Mouse (Mus musculus) lung, embryonic 15.5 days (tissue): ENCODE data around the gene Mfsd13b. TPM values are rescaled to one million over a fixed set of nuclear protein-coding genes. Genes with fewer than 3 reads are reported as not detected.
A peak's percentile ranks its signal among the peaks of the same experiment; 100 is the strongest.
"Not testable (repeated sequence)": the region's sequence is repeated elsewhere in the genome, so short reads cannot be mapped to it uniquely, and the experiment has no call there.

Experiments used
- ATAC-seq: fragments of 200-750 bp; cut with Nextera tagmentation; 2 replicates; pipeline ENCODE4 v1.8.0; 2017; ENCODE audit warnings: moderate number of reproducible peaks, borderline replicate concordance; ENCODE audit not compliant: low FRiP score, low TSS enrichment; ENCODE audit errors: extremely low read depth
- H3K27ac ChIP-seq: fragments of 300-500 bp; sonication (generic); 2 replicates; pipeline ENCODE4 v1.5.1; 2015; ENCODE audit warnings: moderate library complexity, mild to moderate bottlenecking, inconsistent platforms
- H3K27me3 ChIP-seq: fragments of 300-500 bp; sonication (generic); 2 replicates; pipeline ENCODE4 v1.6.1; 2015; ENCODE audit warnings: inconsistent platforms
- H3K36me3 ChIP-seq: fragments of 300-500 bp; sonication (generic); 2 replicates; pipeline ENCODE4 v1.6.1; 2015; ENCODE audit warnings: inconsistent platforms
- H3K4me1 ChIP-seq: fragments of 300-500 bp; sonication (generic); 2 replicates; pipeline ENCODE4 v1.6.1; 2015; ENCODE audit warnings: inconsistent platforms
- H3K4me2 ChIP-seq: fragments of 300-500 bp; sonication (generic); 2 replicates; pipeline ENCODE4 v1.6.1; 2015; ENCODE audit warnings: inconsistent platforms, mild to moderate bottlenecking, moderate library complexity
- H3K4me3 ChIP-seq: fragments of 300-500 bp; sonication (generic); 2 replicates; pipeline ENCODE4 v1.5.1; 2015; ENCODE audit warnings: mild to moderate bottlenecking, inconsistent platforms
- H3K9ac ChIP-seq: fragments of 300-500 bp; sonication (generic); 2 replicates; pipeline ENCODE4 v1.6.1; 2015; ENCODE audit warnings: inconsistent platforms
- H3K9me3 ChIP-seq: fragments of 300-500 bp; sonication (generic); 2 replicates; pipeline ENCODE4 v1.6.1; 2016; ENCODE audit warnings: inconsistent platforms
- WGBS: fragments of 180-500 bp; shearing (Covaris S2); methylation state at CpG from one replicate; pipeline ENCODE4 v1.1.7; 2015; 5-methylcytosine and 5-hydroxymethylcytosine counted together
- polyA plus RNA-seq: library from polyadenylated mRNA; unstranded; fragments of >200 nt; fragmentation: Nextera tagmentation; extraction: Ambion mirVana; gene quantifications from 2 replicates; pipeline ENCODE4 v1.2.1, GENCODE M21; 2015

Gene Mfsd13b
- polyA plus RNA-seq, 1 experiment from 2014 or later = 0.36 TPM

GRCm38 (mm10) chr7:121029947-121030346, 47.6 kb downstream of the Mfsd13b start:
- H3K4me2 ChIP-seq, H3K36me3 ChIP-seq, H3K4me3 ChIP-seq, ATAC-seq, H3K27ac ChIP-seq, H3K9ac ChIP-seq, H3K4me1 ChIP-seq, H3K9me3 ChIP-seq: not testable (repeated sequence)
- peaks cover 38% of the 10 kb centered on the region for H3K27me3 ChIP-seq

GRCm38 (mm10) chr7:121033856-121034652, 51.7 kb downstream of the Mfsd13b start, which contains the start of gene Mettl9:
Gene Mettl9, plus strand, starts transcription at chr7:121034445.
- Histone ChIP-seq H3K4me3 (peak within 1 kb of the TSS; percentile 99), H3K4me2 (peak within 1 kb of the TSS; percentile 60), H3K4me1 (peaks cover 27% of the 10 kb centered on the region), H3K27ac (peak within 1 kb of the TSS; percentile 97), H3K36me3 (no peaks in the 10 kb centered on the region), H3K9me3 (no peaks in the 10 kb centered on the region), H3K9ac (peak within 1 kb of the TSS; percentile 99), H3K27me3 (peaks cover 16% of the 10 kb centered on the region)
- WGBS = 3% methylated on average over 42 of the region's 43 CpGs
- ATAC-seq = peak; percentile 98

- Histone ChIP-seq H3K4me3 (peak overlapping the region; percentile 99), H3K36me3 (no peaks in the 10 kb centered on the region), H3K4me1 (peaks cover 28% of the 10 kb centered on the region), H3K9ac (peak overlapping the region; percentile 99), H3K27ac (peak overlapping the region; percentile 97), H3K27me3 (peaks cover 12% of the 10 kb centered on the region; the same call in 1 of the 2 replicates), H3K4me2 (peak overlapping the region; percentile 60), H3K9me3 (no peaks in the 10 kb centered on the region)
- peak; percentile 79 for ATAC-seq
- WGBS = 0% methylated on average over 52 of the region's 63 CpGs
These were observed 52.4 kb downstream of the Mfsd13b start for GRCm38 (mm10) chr7:121034701-121035141.

- Histone ChIP-seq H3K4me1 (peaks cover 33% of the 10 kb centered on the region), H3K9ac (peak overlapping the region; percentile 99), H3K27ac (peak overlapping the region; percentile 97), H3K4me3 (peak overlapping the region; percentile 99), H3K9me3 (no peaks in the 10 kb centered on the region), H3K36me3 (no peaks in the 10 kb centered on the region), H3K4me2 (peak overlapping the region; percentile 60), H3K27me3 (peaks cover 9% of the 10 kb centered on the region; the same call in 1 of the 2 replicates)
- peak; percentile 43 for ATAC-seq
- WGBS = under 1% methylated on average over 24 of the region's 24 CpGs
These were observed 52.9 kb downstream of the Mfsd13b start for GRCm38 (mm10) chr7:121035161-121035721.

GRCm38 (mm10) chr7:121040595-121040994, 58.3 kb downstream of the Mfsd13b start:
- no peaks in the 10 kb centered on the region for H3K9me3 ChIP-seq
- H3K9ac ChIP-seq = no peak overlapping the region
- H3K27ac ChIP-seq = no peak overlapping the region
- H3K27me3 ChIP-seq = no peaks in the 10 kb centered on the region
- H3K4me1 ChIP-seq = peaks cover 44% of the 10 kb centered on the region
- no peak overlapping the region for H3K4me3 ChIP-seq
- H3K36me3 ChIP-seq = no peaks in the 10 kb centered on the region
- ATAC-seq = no peak
- no peak overlapping the region for H3K4me2 ChIP-seq
- 86% methylated on average over 4 of the region's 4 CpGs for WGBS

GRCm38 (mm10) chr7:121041989-121042388, 59.7 kb downstream of the Mfsd13b start:
- Histone ChIP-seq H3K9ac (no peak overlapping the region), H3K4me2 (no peak overlapping the region), H3K4me1 (peaks cover 30% of the 10 kb centered on the region), H3K36me3 (no peaks in the 10 kb centered on the region), H3K27me3 (no peaks in the 10 kb centered on the region), H3K9me3 (no peaks in the 10 kb centered on the region), H3K27ac (no peak overlapping the region), H3K4me3 (no peak overlapping the region)
- no peak; the same call in 1 of the 2 replicates for ATAC-seq
- 41% methylated on average over 1 of the region's 1 CpGs for WGBS

GRCm38 (mm10) chr7:121043004-121043403, 60.7 kb downstream of the Mfsd13b start:
- Histone ChIP-seq H3K4me2 (no peak overlapping the region), H3K9me3 (no peaks in the 10 kb centered on the region), H3K27ac (no peak overlapping the region), H3K36me3 (no peaks in the 10 kb centered on the region), H3K9ac (no peak overlapping the region), H3K4me3 (no peak overlapping the region), H3K4me1 (peaks cover 22% of the 10 kb centered on the region; the same call in 1 of the 2 replicates), H3K27me3 (no peaks in the 10 kb centered on the region)
- ATAC-seq = no peak
- 88% methylated on average over 3 of the region's 3 CpGs for WGBS

GRCm38 (mm10) chr7:121043510-121043909, 61.2 kb downstream of the Mfsd13b start:
- Histone ChIP-seq H3K9me3 (no peaks in the 10 kb centered on the region), H3K27ac (no peak overlapping the region), H3K9ac (no peak overlapping the region), H3K4me3 (no peak overlapping the region), H3K27me3 (no peaks in the 10 kb centered on the region), H3K36me3 (no peaks in the 10 kb centered on the region), H3K4me1 (peaks cover 21% of the 10 kb centered on the region; the same call in 1 of the 2 replicates), H3K4me2 (no peak overlapping the region)
- WGBS = 93% methylated on average over 1 of the region's 1 CpGs
- ATAC-seq = no peak

GRCm38 (mm10) chr7:121044251-121044650, 61.9 kb downstream of the Mfsd13b start:
- 73% methylated on average over 1 of the region's 1 CpGs for WGBS
- Histone ChIP-seq H3K4me3 (no peak overlapping the region), H3K9ac (no peak overlapping the region), H3K4me1 (peaks cover 21% of the 10 kb centered on the region; the same call in 1 of the 2 replicates), H3K4me2 (no peak overlapping the region), H3K27me3 (no peaks in the 10 kb centered on the region), H3K27ac (no peak overlapping the region), H3K9me3 (no peaks in the 10 kb centered on the region), H3K36me3 (no peaks in the 10 kb centered on the region)
- ATAC-seq = no peak

- no peak for ATAC-seq
- WGBS = 72% methylated on average over 6 of the region's 6 CpGs
- H3K27ac ChIP-seq = no peak overlapping the region
These were observed 63.6 kb downstream of the Mfsd13b start for GRCm38 (mm10) chr7:121045671-121046453.

GRCm38 (mm10) chr7:121047624-121048023, 65.3 kb downstream of the Mfsd13b start:
- peaks cover 13% of the 10 kb centered on the region; the same call in 1 of the 2 replicates for H3K36me3 ChIP-seq
- ATAC-seq = no peak

More at GRCm38 (mm10) chr7:121045671-121046453, 63.6 kb downstream of the Mfsd13b start:
- Histone ChIP-seq H3K27me3 (no peaks in the 10 kb centered on the region), H3K9me3 (no peaks in the 10 kb centered on the region), H3K4me2 (no peak overlapping the region), H3K36me3 (0 out of 2 replicates have a peak, but pooled peaks cover 8% of the 10 kb centered on the region), H3K9ac (no peak overlapping the region), H3K4me1 (0 out of 2 replicates have a peak, but pooled peaks cover 13% of the 10 kb centered on the region), H3K4me3 (no peak overlapping the region)

More at GRCm38 (mm10) chr7:121047624-121048023, 65.3 kb downstream of the Mfsd13b start:
- Histone ChIP-seq H3K4me1 (peaks cover 10% of the 10 kb centered on the region), H3K9me3 (no peaks in the 10 kb centered on the region), H3K27ac (no peak overlapping the region), H3K27me3 (no peaks in the 10 kb centered on the region), H3K4me3 (no peak overlapping the region), H3K4me2 (no peak overlapping the region), H3K9ac (no peak overlapping the region)
- WGBS = 88% methylated on average over 2 of the region's 2 CpGs
